Mouse (Mus musculus) embryonic facial prominence, embryonic 11.5 days (tissue): ENCODE measurements around the gene Kif26b. TPM values are rescaled to one million over a fixed set of nuclear protein-coding genes. Genes with fewer than 3 reads are reported as not detected.
A peak's percentile ranks its signal among the peaks of the same experiment; 100 is the strongest.

Source experiments
- ATAC-seq: fragments of 200-750 bp; cut with Nextera tagmentation; replicated peaks from 2 replicates; pipeline ENCODE4 v1.8.0; 2017; ENCODE audit warnings: low read depth; ENCODE audit not compliant: insufficient number of reproducible peaks, low FRiP score, low TSS enrichment
- DNase-seq: peaks from one replicate; pipeline ENCODE4 v3.0.0-alpha.2; 2015; ENCODE audit warnings: low spot score
- H3K27ac ChIP-seq: fragments of 300-500 bp; sonication (generic); replicated peaks from 2 replicates; pipeline ENCODE4 v1.5.1; 2014; ENCODE audit warnings: mild to moderate bottlenecking, low read depth, low read length, control low read depth
- H3K27me3 ChIP-seq: fragments of 300-500 bp; sonication (generic); 2 replicates; pipeline ENCODE4 v1.6.1; 2014; ENCODE audit warnings: mild to moderate bottlenecking, low read length, moderate library complexity, mixed read lengths; ENCODE audit not compliant: control insufficient read depth, insufficient read depth
- H3K36me3 ChIP-seq: fragments of 300-500 bp; sonication (generic); replicated peaks from 2 replicates; pipeline ENCODE4 v1.6.1; 2014; ENCODE audit warnings: low read depth, mild to moderate bottlenecking, low read length, moderate library complexity, mixed read lengths; ENCODE audit not compliant: control insufficient read depth, insufficient read depth
- H3K4me1 ChIP-seq: fragments of 300-500 bp; sonication (generic); 2 replicates; pipeline ENCODE4 v1.6.1; 2014; ENCODE audit warnings: low read length, mixed read lengths; ENCODE audit not compliant: control insufficient read depth, insufficient read depth
- H3K4me2 ChIP-seq: fragments of 300-500 bp; sonication (generic); 2 replicates; pipeline ENCODE4 v1.6.1; 2014; ENCODE audit warnings: low read depth, mild to moderate bottlenecking, control low read depth, low read length, moderate library complexity
- H3K4me3 ChIP-seq: fragments of 300-500 bp; sonication (generic); 2 replicates; pipeline ENCODE4 v1.5.1; 2014; ENCODE audit warnings: low read depth, low read length, control low read depth
- H3K9ac ChIP-seq: fragments of 300-500 bp; sonication (generic); replicated peaks from 2 replicates; pipeline ENCODE4 v1.6.1; 2014; ENCODE audit warnings: mild to moderate bottlenecking, control low read depth, low read length
- H3K9me3 ChIP-seq: fragments of 300-500 bp; sonication (generic); replicated peaks from 2 replicates; pipeline ENCODE4 v1.6.1; 2016; ENCODE audit warnings: mild to moderate bottlenecking, low read length, inconsistent platforms, mixed read lengths; ENCODE audit not compliant: control insufficient read depth
- WGBS: fragments of 180-500 bp; shearing (Covaris S2); extraction: QIAGEN DNeasy Blood & Tissue Kit; methylation state at CpG from one replicate; pipeline ENCODE4 v1.1.7; 2014; 5-methylcytosine and 5-hydroxymethylcytosine counted together
- polyA plus RNA-seq: library from polyadenylated mRNA; unstranded; fragments of >200 nt; fragmentation: Nextera tagmentation; extraction: Ambion mirVana; gene quantifications from 2 replicates; pipeline ENCODE4 v1.2.1, GENCODE M21; 2014

Gene Kif26b
- polyA plus RNA-seq, 1 experiment from 2014 or later, result 12.3 TPM

- no peaks in the 10 kb centered on the region for H3K4me1 ChIP-seq
- H3K4me2 ChIP-seq, result no peak overlapping the region
- 50% methylated on average over 1 of the region's 1 CpGs for WGBS
- H3K9ac ChIP-seq, result no peak overlapping the region
- no peak for ATAC-seq
- H3K4me3 ChIP-seq, result no peak overlapping the region
- H3K27me3 ChIP-seq, result no peaks in the 10 kb centered on the region
- H3K9me3 ChIP-seq, result no peaks in the 10 kb centered on the region
- H3K36me3 ChIP-seq, result no peaks in the 10 kb centered on the region
- DNase-seq, result peak; percentile 45
- no peak overlapping the region for H3K27ac ChIP-seq
Observed at GRCm38 (mm10) chr1:178878676-178879075, 349.8 kb downstream of the Kif26b start.

GRCm38 (mm10) chr1:178880905-178881304 lies 352.0 kb downstream of the Kif26b start:
- H3K36me3 ChIP-seq, result no peaks in the 10 kb centered on the region
- no peak overlapping the region for H3K9ac ChIP-seq
- H3K9me3 ChIP-seq, result no peaks in the 10 kb centered on the region
- DNase-seq (no peak), ATAC-seq (no peak)
- WGBS, result 81% methylated on average over 7 of the region's 7 CpGs
- no peaks in the 10 kb centered on the region for H3K27me3 ChIP-seq
- H3K4me2 ChIP-seq, result no peak overlapping the region
- H3K4me3 ChIP-seq, result no peak overlapping the region
- H3K27ac ChIP-seq, result no peak overlapping the region
- H3K4me1 ChIP-seq, result no peaks in the 10 kb centered on the region

- 80% methylated on average over 5 of the region's 5 CpGs for WGBS
- DNase-seq (no peak), ATAC-seq (no peak)
- no peaks in the 10 kb centered on the region for H3K27me3 ChIP-seq
- H3K9ac ChIP-seq, result no peak overlapping the region
- no peaks in the 10 kb centered on the region for H3K4me1 ChIP-seq
- H3K36me3 ChIP-seq, result no peaks in the 10 kb centered on the region
- no peak overlapping the region for H3K4me3 ChIP-seq
- no peak overlapping the region for H3K4me2 ChIP-seq
- H3K27ac ChIP-seq, result no peak overlapping the region
- H3K9me3 ChIP-seq, result no peaks in the 10 kb centered on the region
Observed at GRCm38 (mm10) chr1:178886671-178887070, 357.7 kb downstream of the Kif26b start.

GRCm38 (mm10) chr1:178892376-178892775 lies 363.5 kb downstream of the Kif26b start:
- Histone ChIP-seq H3K27me3 (no peaks in the 10 kb centered on the region), H3K4me1 (no peaks in the 10 kb centered on the region), H3K4me2 (no peak overlapping the region), H3K9me3 (no peaks in the 10 kb centered on the region), H3K4me3 (no peak overlapping the region), H3K27ac (no peak overlapping the region), H3K9ac (no peak overlapping the region), H3K36me3 (no peaks in the 10 kb centered on the region)
- no peak for ATAC-seq
- 91% methylated on average over 6 of the region's 6 CpGs for WGBS
- DNase-seq, result no peak

- Histone ChIP-seq H3K4me2 (no peak overlapping the region), H3K27me3 (no peaks in the 10 kb centered on the region), H3K27ac (no peak overlapping the region), H3K4me1 (no peaks in the 10 kb centered on the region), H3K9ac (no peak overlapping the region), H3K9me3 (no peaks in the 10 kb centered on the region), H3K36me3 (no peaks in the 10 kb centered on the region), H3K4me3 (no peak overlapping the region)
- no peak for DNase-seq
- 87% methylated on average over 11 of the region's 11 CpGs for WGBS
- no peak for ATAC-seq
Observed at GRCm38 (mm10) chr1:178893229-178894080, 364.5 kb downstream of the Kif26b start.

- WGBS, result 93% methylated on average over 3 of the region's 3 CpGs
- no peak overlapping the region for H3K4me3 ChIP-seq
- no peaks in the 10 kb centered on the region for H3K4me1 ChIP-seq
- H3K9me3 ChIP-seq, result no peaks in the 10 kb centered on the region
- no peak overlapping the region for H3K4me2 ChIP-seq
- no peak for ATAC-seq
- no peak overlapping the region for H3K9ac ChIP-seq
- H3K36me3 ChIP-seq, result no peaks in the 10 kb centered on the region
- H3K27me3 ChIP-seq, result no peaks in the 10 kb centered on the region
- no peak for DNase-seq
- H3K27ac ChIP-seq, result no peak overlapping the region
Observed at GRCm38 (mm10) chr1:178894081-178894401, 365.1 kb downstream of the Kif26b start.

- no peaks in the 10 kb centered on the region for H3K36me3 ChIP-seq
- 94% methylated on average over 4 of the region's 4 CpGs for whole genome bisulfite sequencing
- no peaks in the 10 kb centered on the region for H3K9me3 ChIP-seq
- no peaks in the 10 kb centered on the region for H3K4me1 ChIP-seq
- no peak for DNase-seq
- H3K4me2 ChIP-seq, result no peak overlapping the region
- ATAC-seq, result no peak
- no peak overlapping the region for H3K4me3 ChIP-seq
- no peak overlapping the region for H3K27ac ChIP-seq
- no peaks in the 10 kb centered on the region for H3K27me3 ChIP-seq
- no peak overlapping the region for H3K9ac ChIP-seq
Observed at GRCm38 (mm10) chr1:178895674-178896073, 366.7 kb downstream of the Kif26b start.

GRCm38 (mm10) chr1:178910951-178911350 lies 382.0 kb downstream of the Kif26b start:
- no peak overlapping the region for H3K4me3 ChIP-seq
- ATAC-seq, result no peak
- WGBS, result 74% methylated on average over 14 of the region's 14 CpGs
- no peaks in the 10 kb centered on the region for H3K27me3 ChIP-seq
- H3K4me2 ChIP-seq, result no peak overlapping the region
- no peak overlapping the region for H3K9ac ChIP-seq
- H3K36me3 ChIP-seq, result no peaks in the 10 kb centered on the region
- no peak overlapping the region for H3K27ac ChIP-seq
- H3K4me1 ChIP-seq, result no peaks in the 10 kb centered on the region
- DNase-seq, result no peak
- H3K9me3 ChIP-seq, result no peaks in the 10 kb centered on the region
